Mouse (Mus musculus) frontal cortex, postnatal 25 days (tissue): ENCODE measurements around the gene Dpm1.

Source experiments
- DNase-seq, 2 experiments: peaks; one replicate each; pipeline ENCODE4 v3.0.0; 2022; ENCODE audit warnings: low spot score in 2 of 2

The Dpm1 gene

GRCm38 (mm10) chr2:168230026-168230728 is at the start of gene Dpm1, which contains the start of the genes Gm20716 and Mocs3:
Gene Dpm1, minus strand, starts transcription at chr2:168230591.
Gene Gm20716, minus strand, starts transcription at chr2:168230364.
Gene Mocs3, plus strand, starts transcription at chr2:168230622.
- peak; percentile 83 to 85 for DNase-seq

DNA sequence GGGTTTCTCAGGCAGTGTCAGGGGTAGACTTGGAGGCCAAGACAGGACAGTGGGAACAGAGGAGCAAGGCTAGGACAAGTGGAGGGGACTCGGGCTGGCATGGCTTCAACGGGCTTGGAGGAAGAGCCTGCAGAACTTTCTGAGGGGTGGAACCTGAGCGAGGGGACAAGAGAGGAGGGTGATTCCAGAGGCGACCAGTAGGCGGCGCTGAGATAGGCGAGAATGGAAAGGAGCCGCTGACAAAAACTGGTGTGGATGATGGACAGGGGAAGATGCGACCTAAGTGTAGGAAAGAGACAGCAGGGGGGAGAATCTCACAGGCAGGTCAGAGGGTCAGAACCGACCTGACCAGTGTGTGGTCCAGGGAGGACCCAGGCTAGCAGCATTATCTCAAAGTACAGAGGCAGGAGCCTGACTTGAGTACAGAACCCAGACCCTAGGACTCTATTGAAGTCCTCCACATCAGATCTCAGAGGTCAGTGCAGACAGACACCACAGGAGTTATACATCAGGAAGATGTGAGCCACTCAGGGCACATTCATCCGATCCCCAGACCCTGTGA is 44.1 kb upstream of the Dpm1 start:
- peak; percentile 50 to 58 for DNase-seq

DNA sequence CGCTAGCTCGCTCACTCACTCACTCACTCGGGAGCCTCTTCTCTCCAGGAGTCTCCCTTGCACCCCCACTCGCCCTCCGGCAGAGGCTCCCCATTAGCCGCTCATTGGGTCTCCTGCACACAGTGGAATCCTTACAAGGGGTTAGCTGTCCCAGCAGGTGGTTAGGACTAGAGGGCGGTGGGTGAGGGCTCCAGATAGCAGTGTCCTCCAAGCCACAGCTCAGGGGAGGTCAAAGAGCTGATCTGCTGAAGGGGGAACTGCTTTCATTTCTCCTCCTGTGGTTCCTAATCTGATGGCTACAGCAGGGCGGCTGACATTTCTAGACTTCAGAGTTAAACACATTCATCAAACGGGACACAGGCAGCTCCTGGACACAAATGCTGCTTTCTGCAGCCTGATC is 43.0 kb upstream of the Dpm1 start:
- no peak for DNase-seq

DNA sequence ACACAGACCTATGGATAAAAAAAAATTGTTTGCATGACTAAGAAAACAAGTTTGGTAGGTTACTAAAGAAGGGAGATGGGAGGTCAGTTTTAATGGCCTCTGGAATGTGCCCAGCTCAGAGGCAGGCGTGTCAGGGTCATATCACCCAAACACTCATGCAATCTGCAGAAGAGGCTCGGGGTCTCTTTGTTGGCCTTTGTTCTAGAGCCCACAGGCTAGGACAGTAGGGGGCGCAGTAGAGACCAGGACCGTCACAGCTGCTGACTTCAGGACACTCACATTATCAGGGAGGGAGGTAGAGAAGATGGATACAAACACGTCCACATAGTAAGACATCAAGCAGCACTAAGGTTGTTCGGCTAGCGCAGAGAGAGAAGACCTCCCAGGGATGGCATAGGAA is 37.6 kb upstream of the Dpm1 start:
- DNase-seq = no peak

GRCm38 (mm10) chr2:168260900-168261299 is 30.5 kb upstream of the Dpm1 start:
- peak; percentile 32 to 41 for DNase-seq

- no peak for DNase-seq
These were observed 29.7 kb upstream of the Dpm1 start for GRCm38 (mm10) chr2:168260124-168260523.

DNA sequence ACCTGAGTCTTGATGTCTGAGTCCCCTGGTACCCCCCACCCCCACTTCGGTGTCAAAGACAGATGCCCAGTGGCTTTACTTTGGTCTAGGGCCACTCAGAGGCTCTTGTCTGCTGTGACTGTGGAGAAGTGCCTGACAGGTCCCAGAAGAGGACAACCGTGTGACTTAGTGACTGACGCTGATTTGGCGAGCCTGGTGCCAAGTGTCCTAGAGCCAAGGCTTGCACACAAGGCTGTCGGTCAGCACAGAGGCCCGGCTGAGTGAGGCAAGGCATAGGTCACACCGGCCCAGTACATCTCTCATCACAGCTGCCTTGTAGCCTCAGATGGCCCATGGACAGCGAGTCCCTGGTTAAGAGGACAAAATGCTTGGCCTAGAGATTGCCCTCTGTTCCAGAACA is 28.7 kb upstream of the Dpm1 start:
- no peak for DNase-seq

DNA sequence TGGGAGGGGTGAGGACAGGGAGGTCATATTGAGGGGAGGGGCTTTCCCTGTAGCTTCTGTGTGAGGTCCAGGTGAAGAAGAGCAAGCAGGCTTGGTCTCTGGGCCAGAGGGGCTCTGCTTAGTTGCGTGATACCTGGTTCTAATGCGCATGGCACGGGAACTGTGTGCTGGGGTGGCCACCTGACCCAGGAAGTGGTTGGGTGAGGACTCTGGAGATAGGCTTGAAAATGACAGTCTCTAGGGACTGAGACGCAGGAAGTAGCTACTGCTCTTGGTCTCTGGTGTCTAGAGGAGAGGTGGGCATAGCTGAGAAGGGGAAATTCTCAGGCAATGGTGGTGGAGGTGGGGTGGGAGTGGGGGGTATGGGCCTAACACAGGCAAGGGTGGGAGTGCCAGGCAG is 26.8 kb upstream of the Dpm1 start:
- DNase-seq = no peak

- DNase-seq = no peak
These were observed 26.1 kb upstream of the Dpm1 start for GRCm38 (mm10) chr2:168256506-168256905.

GRCm38 (mm10) chr2:168253822-168254221 is 23.4 kb upstream of the Dpm1 start:
- DNase-seq = no peak

DNA sequence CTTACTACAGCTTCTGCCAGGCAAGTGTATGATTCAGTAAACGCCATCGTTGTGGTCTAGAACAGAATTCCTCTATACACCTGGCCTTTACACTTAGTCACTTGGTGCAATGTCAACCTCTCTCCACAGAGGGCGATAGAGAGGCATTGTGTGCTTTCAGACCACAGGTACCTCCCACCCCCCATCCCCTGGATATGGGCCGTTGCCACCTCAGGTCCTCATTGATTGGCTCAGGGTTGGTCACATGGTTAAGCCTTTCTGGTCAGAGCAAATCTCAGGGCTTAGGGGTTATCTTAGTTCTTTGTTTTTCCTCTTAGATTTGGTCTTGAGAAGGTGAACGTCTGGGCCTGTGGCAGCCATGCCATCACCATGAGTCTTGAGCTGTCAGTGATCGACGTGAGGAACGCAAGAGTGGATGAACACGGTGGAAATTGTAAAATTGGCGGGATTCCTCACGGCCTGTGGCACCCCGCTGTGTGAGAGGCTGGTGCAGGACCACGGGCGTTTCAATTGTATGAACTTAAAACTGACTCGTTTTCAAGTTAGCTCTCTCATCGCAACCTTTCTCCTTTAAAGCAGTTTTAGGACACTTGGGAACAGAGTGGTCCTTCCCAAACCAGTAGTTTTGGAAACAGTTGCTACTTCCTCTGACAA is 22.4 kb upstream of the Dpm1 start:
- DNase-seq = no peak

GRCm38 (mm10) chr2:168250270-168250669 is 19.9 kb upstream of the Dpm1 start:
- DNase-seq = peak; percentile 84 to 88

GRCm38 (mm10) chr2:168248856-168249245 is 18.5 kb upstream of the Dpm1 start:
- no peak for DNase-seq

- DNase-seq = no peak
These were observed 17.9 kb upstream of the Dpm1 start for GRCm38 (mm10) chr2:168248167-168248855.

DNA sequence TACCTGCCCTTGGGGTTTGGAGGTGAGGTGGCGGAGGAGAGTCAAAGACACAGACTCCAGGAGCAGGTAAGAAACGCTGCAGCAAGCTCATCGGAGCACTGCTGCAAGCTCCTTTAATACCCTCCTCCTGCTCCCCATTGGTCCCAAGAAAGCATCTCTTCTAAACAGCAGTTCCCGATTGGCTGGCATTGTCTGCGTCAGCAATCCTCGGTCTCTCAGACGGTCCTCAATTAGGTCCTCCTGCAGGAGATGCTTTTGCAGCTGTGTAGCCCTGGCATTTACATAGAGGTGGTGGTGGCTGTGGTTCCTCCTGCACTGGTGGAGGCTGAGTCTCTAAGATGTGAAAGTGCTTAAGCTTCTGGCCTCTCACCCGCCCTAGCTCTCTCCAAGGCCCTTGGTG is 15.2 kb upstream of the Dpm1 start:
- DNase-seq = no peak

DNA sequence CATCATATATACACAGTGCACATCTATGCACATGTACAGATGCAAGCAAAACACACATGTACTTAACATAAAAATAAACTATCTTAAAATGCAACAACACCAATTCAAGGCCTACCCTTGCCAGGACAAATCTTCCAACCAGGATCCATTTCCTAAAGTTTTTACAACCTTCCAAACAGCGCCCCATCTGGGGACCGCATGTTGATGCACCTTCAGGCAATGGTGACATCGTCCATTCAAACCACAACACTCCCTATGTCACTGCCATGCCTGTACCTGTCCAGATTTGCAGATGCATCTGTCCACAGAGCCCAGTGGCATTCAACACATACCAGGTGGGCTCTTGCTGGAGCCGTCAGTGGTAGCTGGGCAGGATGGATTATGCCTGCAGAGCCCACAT is 12.9 kb upstream of the Dpm1 start:
- no peak for DNase-seq

GRCm38 (mm10) chr2:168242841-168243240 is 12.4 kb upstream of the Dpm1 start:
- no peak for DNase-seq

DNA sequence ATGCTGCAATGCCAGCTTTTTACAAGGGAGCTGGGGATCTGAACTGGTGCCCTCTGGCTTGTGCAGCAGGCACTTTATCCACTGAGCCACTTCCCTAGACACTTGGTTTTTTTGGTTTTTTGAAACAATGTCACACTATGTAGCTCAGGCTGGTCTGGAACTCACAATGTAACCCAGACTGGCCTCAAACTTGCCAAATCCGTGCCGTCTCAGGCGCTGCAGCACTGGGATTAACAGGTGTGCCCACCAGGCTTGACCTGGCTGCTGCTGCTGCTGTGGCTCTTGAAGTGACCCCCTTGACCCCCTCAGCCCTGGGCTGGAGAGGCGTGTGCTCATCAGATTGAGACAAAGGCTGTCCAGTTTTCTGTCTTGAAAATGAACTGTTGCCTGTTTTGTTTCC is 7.9 kb upstream of the Dpm1 start:
- no peak for DNase-seq

DNA sequence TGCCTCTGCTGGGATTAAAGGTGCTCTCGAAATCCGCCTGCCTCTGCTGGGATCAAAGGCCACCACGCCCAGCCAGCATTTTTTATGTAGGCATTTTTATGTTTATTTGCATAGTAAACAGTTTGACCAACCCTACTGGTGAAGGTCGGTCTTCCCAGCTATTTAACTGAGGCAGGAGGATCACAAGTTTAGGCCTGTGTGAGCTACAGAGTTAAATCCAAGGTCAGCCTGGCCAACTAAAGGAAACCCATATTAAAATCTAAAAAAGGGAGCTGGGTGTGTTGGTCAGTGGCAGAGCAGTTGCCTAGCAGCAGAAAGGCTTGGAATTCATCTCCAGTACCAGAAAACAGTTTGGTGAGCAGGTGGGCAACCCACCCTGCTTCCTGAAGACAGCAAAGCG is 2.9 kb upstream of the Dpm1 start:
- no peak for DNase-seq

DNA sequence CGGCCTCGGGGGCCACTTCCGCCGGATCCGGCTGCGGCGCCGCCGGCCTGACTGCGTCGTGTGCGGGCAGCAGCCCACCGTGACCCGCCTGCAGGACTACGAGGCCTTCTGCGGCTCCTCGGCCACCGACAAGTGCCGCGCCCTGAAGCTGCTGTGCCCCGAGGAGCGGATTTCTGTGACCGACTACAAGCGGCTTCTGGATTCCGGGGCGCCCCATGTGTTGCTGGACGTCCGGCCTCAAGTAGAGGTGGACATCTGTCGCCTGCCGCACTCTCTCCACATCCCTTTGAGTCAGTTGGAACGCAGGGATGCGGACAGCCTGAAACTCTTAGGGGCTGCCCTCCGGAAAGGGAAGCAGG is 1.1 kb upstream of the Dpm1 start:
- no peak for DNase-seq

GRCm38 (mm10) chr2:168230773-168231470 is 531 bp upstream of the Dpm1 start:
- DNase-seq = peak; percentile 15 to 45
